Mouse (Mus musculus) MEL (cell line): ENCODE measurements around the gene Pnpla5. TPM values are rescaled to one million over a fixed set of nuclear protein-coding genes. Genes with fewer than 3 reads are reported as not detected.

Experiments used
- DNase-seq: peaks from one replicate; pipeline ENCODE4 v3.0.0; 2011; ENCODE audit warnings: low read depth, low spot score
- H3K27ac ChIP-seq: 2 replicates; pipeline ENCODE4 v1.5.1; 2012; ENCODE audit warnings: low read depth, mild to moderate bottlenecking, control low read depth, low read length, moderate library complexity; ENCODE audit not compliant: control insufficient read depth
- H3K27me3 ChIP-seq, 2 experiments: fragments of 150-350 bp in 1 of 2; sonication (generic) in 1 of 2; 2 replicates each; pipeline ENCODE4 v1.6.1; 2012; ENCODE audit warnings: low read length in 2 of 2, mild to moderate bottlenecking in 2 of 2, improper control_type of control experiment in 1 of 2, moderate library complexity in 1 of 2; ENCODE audit not compliant: insufficient read depth in 2 of 2, control insufficient read depth in 1 of 2
- H3K36me3 ChIP-seq, 2 experiments: 2 replicates each; pipeline ENCODE4 v1.6.1; 2012 to 2014; ENCODE audit warnings: low read length in 2 of 2, improper control_type of control experiment in 1 of 2, inconsistent platforms in 1 of 2, mild to moderate bottlenecking in 1 of 2; ENCODE audit not compliant: insufficient read depth in 2 of 2, control insufficient read depth in 1 of 2
- H3K4me1 ChIP-seq, 2 experiments: fragments of 150-350 bp in 1 of 2; sonication (generic) in 1 of 2; 2 replicates each; pipeline ENCODE4 v1.6.1; 2012; ENCODE audit warnings: low read length in 2 of 2, improper control_type of control experiment in 1 of 2, mild to moderate bottlenecking in 1 of 2; ENCODE audit not compliant: insufficient read depth in 2 of 2, control insufficient read depth in 1 of 2
- H3K4me3 ChIP-seq, 2 experiments: fragments of 150-350 bp in 1 of 2; sonication (generic) in 1 of 2; 2 replicates each; pipeline ENCODE4 v1.5.1; 2012; ENCODE audit warnings: low read depth in 2 of 2, low read length in 2 of 2, mild to moderate bottlenecking in 2 of 2, moderate library complexity in 2 of 2, control low read depth in 1 of 2, improper control_type of control experiment in 1 of 2; ENCODE audit not compliant: control insufficient read depth in 1 of 2, insufficient read depth in 1 of 2
- H3K79me2 ChIP-seq: 2 replicates; pipeline ENCODE4 v1.6.1; 2012; ENCODE audit warnings: mild to moderate bottlenecking, low read length, moderate library complexity; ENCODE audit not compliant: control insufficient read depth, poor library complexity, insufficient read depth
- H3K9ac ChIP-seq: 2 replicates; pipeline ENCODE4 v1.6.1; 2012; ENCODE audit warnings: low read depth, mild to moderate bottlenecking, control low read depth, low read length, moderate library complexity; ENCODE audit not compliant: control insufficient read depth, poor library complexity, severe bottlenecking
- H3K9me3 ChIP-seq: fragments of 150-350 bp; sonication (generic); replicated peaks from 2 replicates; pipeline ENCODE4 v1.6.1; 2012; ENCODE audit warnings: mild to moderate bottlenecking, low read length, improper control_type of control experiment, moderate library complexity; ENCODE audit not compliant: insufficient read depth
- BHLHE40 ChIP-seq: IDR thresholded peaks from 2 replicates; pipeline ENCODE4 v1.6.1; 2012; ENCODE audit warnings: low read depth, mild to moderate bottlenecking, inconsistent platforms, low read length, improper control_type of control experiment, borderline replicate concordance
- CHD1 ChIP-seq: IDR thresholded peaks from 2 replicates; pipeline ENCODE4 v1.6.1; 2012; ENCODE audit warnings: low read depth, mild to moderate bottlenecking, inconsistent platforms, low read length, improper control_type of control experiment
- CHD2 ChIP-seq: IDR thresholded peaks from 2 replicates; pipeline ENCODE4 v1.6.1; 2011; ENCODE audit warnings: low read length, improper control_type of control experiment
- E2F4 ChIP-seq: IDR thresholded peaks from 2 replicates; pipeline ENCODE4 v1.6.1; 2011; ENCODE audit warnings: low read depth, low read length, improper control_type of control experiment, borderline replicate concordance
- ELF1 ChIP-seq: IDR thresholded peaks from 2 replicates; pipeline ENCODE4 v1.6.1; 2014; ENCODE audit warnings: low read depth, mild to moderate bottlenecking, inconsistent platforms, low read length, improper control_type of control experiment, moderate library complexity
- EP300 ChIP-seq, 2 experiments: IDR thresholded peaks; 2 replicates each; pipeline ENCODE4 v1.6.1; 2011; ENCODE audit warnings: improper control_type of control experiment in 2 of 2, low read length in 2 of 2, low read depth in 1 of 2, mild to moderate bottlenecking in 1 of 2
- ETS1 ChIP-seq: IDR thresholded peaks from 2 replicates; pipeline ENCODE4 v1.6.1; 2012; ENCODE audit warnings: low read depth, mild to moderate bottlenecking, inconsistent platforms, low read length, improper control_type of control experiment, moderate library complexity
- GABPA ChIP-seq: IDR thresholded peaks from 2 replicates; pipeline ENCODE4 v1.6.1; 2012; ENCODE audit warnings: low read depth, mild to moderate bottlenecking, inconsistent platforms, low read length, improper control_type of control experiment, moderate library complexity
- GATA1 ChIP-seq: IDR thresholded peaks from 2 replicates; pipeline ENCODE4 v1.6.1; 2011; ENCODE audit warnings: low read depth, low read length, improper control_type of control experiment
- HCFC1 ChIP-seq: IDR thresholded peaks from 2 replicates; pipeline ENCODE4 v1.6.1; 2012; ENCODE audit warnings: low read depth, mild to moderate bottlenecking, inconsistent platforms, low read length, improper control_type of control experiment, moderate library complexity
- JUND ChIP-seq: IDR thresholded peaks from 2 replicates; pipeline ENCODE4 v1.6.1; 2011; ENCODE audit warnings: low read depth, mild to moderate bottlenecking, improper control_type of control experiment, low read length
- KAT2A ChIP-seq: conservative IDR thresholded peaks from 2 replicates; pipeline ENCODE4 v1.6.1; 2012; ENCODE audit warnings: low read depth, low read length, improper control_type of control experiment, inconsistent platforms
- MAX ChIP-seq: IDR thresholded peaks from 2 replicates; pipeline ENCODE4 v1.6.1; 2011; ENCODE audit warnings: low read length, improper control_type of control experiment
- MAZ ChIP-seq: IDR thresholded peaks from 2 replicates; pipeline ENCODE4 v1.6.1; 2012; ENCODE audit warnings: low read depth, mild to moderate bottlenecking, inconsistent platforms, low read length, improper control_type of control experiment
- MEF2A ChIP-seq: IDR thresholded peaks from 2 replicates; pipeline ENCODE4 v1.6.1; 2014; ENCODE audit warnings: low read depth, mild to moderate bottlenecking, inconsistent platforms, low read length, improper control_type of control experiment; ENCODE audit not compliant: poor library complexity, insufficient replicate concordance, severe bottlenecking; ENCODE audit errors: extremely low read depth
- MYB ChIP-seq: IDR thresholded peaks from 2 replicates; pipeline ENCODE4 v1.6.1; 2011; ENCODE audit warnings: mild to moderate bottlenecking, low read depth, low read length, improper control_type of control experiment
- NRF1 ChIP-seq: IDR thresholded peaks from 2 replicates; pipeline ENCODE4 v1.6.1; 2014; ENCODE audit warnings: low read depth, mild to moderate bottlenecking, inconsistent platforms, low read length, improper control_type of control experiment, moderate library complexity; ENCODE audit not compliant: poor library complexity, insufficient read depth, severe bottlenecking
- POLR2A ChIP-seq, 2 experiments: IDR thresholded peaks; 2 replicates each; pipeline ENCODE4 v1.6.1; 2011 to 2012; ENCODE audit warnings: low read length in 2 of 2, mild to moderate bottlenecking in 2 of 2, control low read depth in 1 of 2, improper control_type of control experiment in 1 of 2, low read depth in 1 of 2, moderate library complexity in 1 of 2; ENCODE audit not compliant: control insufficient read depth in 1 of 2, insufficient read depth in 1 of 2, poor library complexity in 1 of 2
- RCOR1 ChIP-seq: IDR thresholded peaks from 2 replicates; pipeline ENCODE4 v1.6.1; 2012; ENCODE audit warnings: low read depth, mild to moderate bottlenecking, inconsistent platforms, low read length, improper control_type of control experiment
- SIN3A ChIP-seq: IDR thresholded peaks from 2 replicates; pipeline ENCODE4 v1.6.1; 2012; ENCODE audit warnings: low read length, improper control_type of control experiment, inconsistent platforms
- TAL1 ChIP-seq: IDR thresholded peaks from 2 replicates; pipeline ENCODE4 v1.6.1; 2012; ENCODE audit warnings: mild to moderate bottlenecking, inconsistent platforms, low read length, moderate library complexity, mixed read lengths
- TBP ChIP-seq: IDR thresholded peaks from 2 replicates; pipeline ENCODE4 v1.8.0; 2011; ENCODE audit warnings: low read depth, low read length, improper control_type of control experiment
- USF1 ChIP-seq: IDR thresholded peaks from 2 replicates; pipeline ENCODE4 v1.6.1; 2014; ENCODE audit warnings: low read depth, mild to moderate bottlenecking, inconsistent platforms, low read length, improper control_type of control experiment, moderate library complexity
- USF2 ChIP-seq, 2 experiments: IDR thresholded peaks; 2 replicates each; pipeline ENCODE4 v1.6.1; 2011 to 2012; ENCODE audit warnings: improper control_type of control experiment in 2 of 2, low read length in 2 of 2, borderline replicate concordance in 1 of 2, inconsistent platforms in 1 of 2, low read depth in 1 of 2, mild to moderate bottlenecking in 1 of 2; ENCODE audit not compliant: insufficient read depth in 1 of 2
- ZC3H11A ChIP-seq: IDR thresholded peaks from 2 replicates; pipeline ENCODE4 v1.6.1; 2012; ENCODE audit warnings: low read depth, mild to moderate bottlenecking, inconsistent platforms, low read length, improper control_type of control experiment
- ZMIZ1 ChIP-seq: IDR thresholded peaks from 2 replicates; pipeline ENCODE4 v1.6.1; 2012; ENCODE audit warnings: low read depth, mild to moderate bottlenecking, inconsistent platforms, low read length, improper control_type of control experiment, moderate library complexity
- polyA plus RNA-seq, 2 experiments: library from polyadenylated mRNA; stranded (reverse) in 1 of 2; unstranded in 1 of 2; fragments of >175 nt in 1 of 2; fragments of >200 nt in 1 of 2; gene quantifications; 2 replicates each; pipeline versions ENCODE4 v1.2.1 to v1.2.4; 2012; ENCODE audit warnings: low replicate concordance in 2 of 2, low read depth in 1 of 2; ENCODE audit not compliant: insufficient read length in 2 of 2, insufficient read depth in 1 of 2, missing spikeins in 1 of 2
- total RNA-seq: library from RNA; depleted of rRNA; stranded (reverse); fragments of 300-350 nt; gene quantifications from 2 replicates; pipeline ENCODE4 v1.2.3, GENCODE M21; 2012

Pnpla5 gene
- total and polyA plus RNA-seq, 3 experiments: not detected

GRCm38 (mm10) chr15:84070116-84070676 is 52.8 kb downstream of the Pnpla5 start:
- no peak for DNase-seq
- Histone ChIP-seq H3K27me3 (no peaks in the 10 kb centered on the region), H3K79me2 (no peaks in the 10 kb centered on the region), H3K36me3 (no peaks in the 10 kb centered on the region), H3K4me3 (no peak overlapping the region), H3K9me3 (no peaks in the 10 kb centered on the region), H3K4me1 (no peaks in the 10 kb centered on the region), H3K9ac (no peak overlapping the region), H3K27ac (no peak overlapping the region)
- no peak for TF ChIP-seq ZC3H11A
- TF ChIP-seq ELF1: no peak
- TF ChIP-seq GATA1: no peak
- no peak for TF ChIP-seq E2F4
- no peak for TF ChIP-seq MEF2A
- TF ChIP-seq MAX: no peak
- no peak for TF ChIP-seq NRF1
- TF ChIP-seq SIN3A: no peak
- TF ChIP-seq JUND: no peak
- no peak for TF ChIP-seq EP300 (IDR thresholded peaks at IDR 0.05; ENCODE audit: low read depth in 1 of 2, low read length in 2 of 2)
- no peak for TF ChIP-seq MYB
- no peak for TF ChIP-seq CHD1
- TF ChIP-seq ETS1: no peak
- no peak for TF ChIP-seq USF2 (IDR thresholded peaks at IDR 0.05; ENCODE audit: borderline replicate concordance in 1 of 2, insufficient read depth in 1 of 2, low read depth in 1 of 2, low read length in 2 of 2)

DNA sequence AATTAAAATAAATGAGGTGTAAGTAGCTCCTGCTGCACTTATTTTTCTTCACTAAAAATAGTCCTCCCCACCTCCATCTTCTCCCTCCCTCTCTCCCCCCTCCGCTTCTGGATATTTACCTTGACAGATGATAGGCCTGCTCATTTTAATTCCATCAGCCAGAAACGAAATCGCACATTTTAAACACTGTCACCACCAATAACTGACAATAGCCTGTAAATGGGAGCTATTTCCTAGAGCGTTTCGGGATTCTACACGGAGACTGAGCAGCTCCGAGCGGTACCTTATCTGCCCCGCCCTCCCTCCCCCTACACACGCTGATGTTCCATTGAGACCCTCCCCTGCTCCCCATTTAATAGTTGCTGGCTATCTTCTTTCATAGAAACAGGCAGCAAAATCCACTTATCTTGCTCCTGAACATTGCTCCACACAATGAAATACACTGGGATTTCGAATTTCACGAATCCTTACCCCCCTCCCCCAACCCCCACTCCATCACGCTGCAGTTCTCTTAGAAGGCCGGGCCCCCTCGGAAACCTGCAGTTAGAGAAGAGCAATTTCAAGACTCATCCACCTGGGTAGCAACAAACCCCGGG is 53.4 kb downstream of the Pnpla5 start:
- Histone ChIP-seq H3K79me2 (no peaks in the 10 kb centered on the region), H3K36me3 (no peaks in the 10 kb centered on the region), H3K4me1 (no peaks in the 10 kb centered on the region), H3K9me3 (no peaks in the 10 kb centered on the region), H3K4me3 (no peak overlapping the region), H3K27me3 (no peaks in the 10 kb centered on the region), H3K27ac (no peak overlapping the region), H3K9ac (no peak overlapping the region)
- no peak for TF ChIP-seq HCFC1
- TF ChIP-seq GABPA: no peak
- TF ChIP-seq MAZ: no peak
- TF ChIP-seq ZC3H11A: no peak
- no peak for TF ChIP-seq MYB
- no peak for TF ChIP-seq POLR2A (IDR thresholded peaks at IDR 0.05; ENCODE audit: control insufficient read depth in 1 of 2, insufficient read depth in 1 of 2, low read depth in 1 of 2, low read length in 2 of 2, poor library complexity in 1 of 2)
- no peak for TF ChIP-seq JUND
- TF ChIP-seq USF1: no peak
- no peak for TF ChIP-seq TBP
- TF ChIP-seq KAT2A: no peak
- TF ChIP-seq SIN3A: no peak
- TF ChIP-seq CHD2: no peak
- TF ChIP-seq ZMIZ1: no peak
- no peak for TF ChIP-seq TAL1
- no peak for TF ChIP-seq USF2 (IDR thresholded peaks at IDR 0.05; ENCODE audit: borderline replicate concordance in 1 of 2, insufficient read depth in 1 of 2, low read depth in 1 of 2, low read length in 2 of 2)
- no peak for TF ChIP-seq MAX
- no peak for TF ChIP-seq RCOR1
- no peak for TF ChIP-seq BHLHE40
- TF ChIP-seq MEF2A: no peak
- DNase-seq: no peak
